In genomic region chr2:159250993-159251665, GRCm38 (mm10) we compare ENCODE assay signal across 15 mouse cellular contexts.
"Had no signal": no experiment of that assay in that cellular context is flagged by ENCODE, and none has a peak within 500 bp of the region (broad histone marks: within the 10 kb centered on the region; RNA-seq: fewer than 3 reads in every experiment).

No protein-coding gene starts in this region.

- H3K27me3 ChIP-seq: limb, embryonic 12.5 days; liver, embryonic 13.5 days; lung, embryonic 15.5 days; megakaryocyte, embryonic 14.5 days; midbrain, embryonic 12.5 days; neural tube, embryonic 12.5 days had no signal

- H3K4me3 ChIP-seq: limb, embryonic 12.5 days; liver, embryonic 13.5 days; lung, embryonic 15.5 days; megakaryocyte, embryonic 14.5 days; midbrain, embryonic 12.5 days; neural tube, embryonic 12.5 days had no signal

- H3K36me3 ChIP-seq: limb, embryonic 12.5 days; liver, embryonic 13.5 days; lung, embryonic 15.5 days; midbrain, embryonic 12.5 days; neural tube, embryonic 12.5 days had no signal

- H3K9me3 ChIP-seq: limb, embryonic 12.5 days; liver, embryonic 13.5 days; lung, embryonic 15.5 days; midbrain, embryonic 12.5 days; neural tube, embryonic 12.5 days had no signal

- DNase-seq: layer of hippocampus, adult 9-11 months; layer of hippocampus, postnatal 36 days; liver; liver, embryonic 13.5 days; liver, postnatal 0 days; lung, postnatal 14 days; thymus, postnatal 4 days had no signal

- H3K4me1 ChIP-seq: limb, embryonic 12.5 days; liver, embryonic 13.5 days; lung, embryonic 15.5 days; megakaryocyte, embryonic 14.5 days; midbrain, embryonic 12.5 days; neural tube, embryonic 12.5 days had no signal

- H3K4me2 ChIP-seq: limb, embryonic 12.5 days; liver, embryonic 13.5 days; lung, embryonic 15.5 days; midbrain, embryonic 12.5 days; neural tube, embryonic 12.5 days had no signal

- H3K9ac ChIP-seq: limb, embryonic 12.5 days; liver, embryonic 13.5 days; liver, postnatal 0 days; lung, embryonic 15.5 days; midbrain, embryonic 12.5 days; neural tube, embryonic 12.5 days had no signal

- H3K27ac ChIP-seq: limb, embryonic 12.5 days; liver, embryonic 13.5 days; lung, embryonic 15.5 days; macrophage; midbrain, embryonic 12.5 days; neural tube, embryonic 12.5 days; stomach, postnatal 0 days had no signal

- ATAC-seq: intestine, embryonic 16.5 days; liver, postnatal 0 days had no signal
